Mouse (Mus musculus): ENCODE measurements at regions not wholly inside any gene's neighbourhood (a gene's known extent, or its start where the extent isn't known, plus 50 kb on each side); places are given as distances from the start of the nearest gene placed in this dataset.

DNA sequence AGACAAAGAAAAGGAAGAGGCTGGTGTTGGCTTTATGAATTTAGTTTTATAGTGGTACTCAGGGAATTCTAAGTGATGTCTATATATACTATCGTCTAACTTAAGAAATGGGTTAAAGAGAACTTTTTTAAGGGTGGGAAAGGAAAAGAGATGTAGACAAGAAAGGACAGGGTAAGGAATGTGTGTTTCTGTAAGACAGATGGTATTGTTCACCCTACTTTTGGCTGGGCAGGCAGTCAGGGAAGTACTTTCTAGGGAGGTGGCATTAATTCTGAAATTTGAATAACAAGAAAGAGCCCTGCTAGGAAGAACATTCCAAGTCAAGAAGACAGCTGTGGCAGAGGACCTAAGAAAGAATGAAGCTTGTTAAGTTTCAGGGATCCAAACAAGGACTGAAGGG, 263.0 kb downstream of the Pik3r1 start:
- no peak for TF ChIP-seq CTCF (IDR thresholded peaks at IDR 0.05; ENCODE audit: low read depth)
- TF ChIP-seq EP300 (IDR thresholded peaks at IDR 0.05; ENCODE audit: low read depth): no peak
- Histone ChIP-seq H3K9me3 (ENCODE audit: control insufficient read depth, low read length) (no peaks in the 10 kb centered on the region), H3K27ac (no peak overlapping the region), H3K4me2 (ENCODE audit: low read depth) (no peak overlapping the region), H3K27me3 (ENCODE audit: control insufficient read depth, insufficient read depth, low read length) (peaks cover 4% of the 10 kb centered on the region), H3K9ac (replicated peaks) (no peak overlapping the region), H3K4me1 (replicated peaks; ENCODE audit: control insufficient read depth in 2 of 2, insufficient read depth in 2 of 2, low read length in 1 of 2) (peaks cover 2 to 3% of the 10 kb centered on the region in 2 experiments; a peak in 3 of 4 replicates), H3K36me3 (replicated peaks; ENCODE audit: control insufficient read depth, insufficient read depth, low read depth) (no peaks in the 10 kb centered on the region), H3K4me3 (ENCODE audit: insufficient read depth in 1 of 2, low read depth in 2 of 2, low read length in 2 of 2) (no peak overlapping the region)
- 57% methylated on average over 1 of the region's 1 CpGs for WGBS (ENCODE audit: insufficient replicate concordance)
- ATAC-seq (ENCODE audit: insufficient read depth): no peak
- no peak for DNase-seq (ENCODE audit: low read depth in 3 of 3, low spot score in 3 of 3)

DNA sequence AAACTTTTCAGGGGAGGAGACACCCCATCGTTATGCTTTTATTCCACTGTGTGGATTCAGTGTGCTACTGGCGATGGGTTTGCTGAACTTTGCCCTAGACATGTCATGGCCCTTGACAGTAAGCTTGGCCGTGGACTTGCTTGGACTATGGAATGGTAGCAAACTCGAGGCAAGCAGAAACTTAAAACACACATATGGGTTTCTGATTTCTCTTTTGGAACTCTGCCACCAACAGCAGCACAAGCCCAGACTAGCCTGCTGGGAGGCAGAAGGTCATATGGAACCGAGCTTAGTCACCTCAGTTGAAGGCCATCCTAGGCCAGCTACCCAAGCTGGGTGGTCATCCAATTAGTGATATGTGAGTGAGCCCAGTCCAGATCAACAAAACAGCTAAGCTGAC, 263.8 kb downstream of the Pik3r1 start:
- WGBS (ENCODE audit: insufficient replicate concordance): 49% methylated on average over 5 of the region's 5 CpGs
- H3K4me3 ChIP-seq (ENCODE audit: insufficient read depth in 1 of 2, low read depth in 2 of 2, low read length in 2 of 2): no peak overlapping the region
- peaks cover 2% of the 10 kb centered on the region in 2 experiments; a peak in 1 of 4 replicates for H3K4me1 ChIP-seq (replicated peaks; ENCODE audit: control insufficient read depth in 2 of 2, insufficient read depth in 2 of 2, low read length in 1 of 2)
- no peak overlapping the region for H3K27ac ChIP-seq
- no peak for DNase-seq (ENCODE audit: low read depth in 3 of 3, low spot score in 3 of 3)
- no peaks in the 10 kb centered on the region for H3K9me3 ChIP-seq (ENCODE audit: control insufficient read depth, low read length)
- no peak for TF ChIP-seq EP300 (IDR thresholded peaks at IDR 0.05; ENCODE audit: low read depth)
- no peak for TF ChIP-seq CTCF (IDR thresholded peaks at IDR 0.05; ENCODE audit: low read depth)
- ATAC-seq (ENCODE audit: insufficient read depth): no peak
- H3K36me3 ChIP-seq (replicated peaks; ENCODE audit: control insufficient read depth, insufficient read depth, low read depth): no peaks in the 10 kb centered on the region
- H3K4me2 ChIP-seq (ENCODE audit: low read depth): no peak overlapping the region
- peaks cover 4% of the 10 kb centered on the region for H3K27me3 ChIP-seq (ENCODE audit: control insufficient read depth, insufficient read depth, low read length)
- H3K9ac ChIP-seq (replicated peaks): no peak overlapping the region

GRCm38 (mm10) chr13:101501845-101502284, 266.2 kb downstream of the Pik3r1 start:
- Histone ChIP-seq H3K4me2 (ENCODE audit: low read depth) (no peak overlapping the region), H3K4me1 (replicated peaks; ENCODE audit: control insufficient read depth in 2 of 2, insufficient read depth in 2 of 2, low read length in 1 of 2) (peaks cover 2% of the 10 kb centered on the region in 2 experiments; a peak in 1 of 4 replicates), H3K36me3 (replicated peaks; ENCODE audit: control insufficient read depth, insufficient read depth, low read depth) (no peaks in the 10 kb centered on the region), H3K27me3 (ENCODE audit: control insufficient read depth, insufficient read depth, low read length) (no peaks in the 10 kb centered on the region; the same call in none of the 2 replicates), H3K9ac (replicated peaks) (no peak overlapping the region), H3K9me3 (ENCODE audit: control insufficient read depth, low read length) (no peaks in the 10 kb centered on the region), H3K4me3 (ENCODE audit: insufficient read depth in 1 of 2, low read depth in 2 of 2, low read length in 2 of 2) (no peak overlapping the region), H3K27ac (no peak overlapping the region)
- TF ChIP-seq EP300 (IDR thresholded peaks at IDR 0.05; ENCODE audit: low read depth) (no peak), CTCF (IDR thresholded peaks at IDR 0.05; ENCODE audit: low read depth) (no peak)
- 68% methylated on average over 5 of the region's 5 CpGs for WGBS (ENCODE audit: insufficient replicate concordance)
- no peak for ATAC-seq (ENCODE audit: insufficient read depth)
- DNase-seq (ENCODE audit: low read depth in 3 of 3, low spot score in 3 of 3): no peak

- no peak for DNase-seq (ENCODE audit: low read depth in 3 of 3, low spot score in 3 of 3)
- WGBS (ENCODE audit: insufficient replicate concordance): 9% methylated on average over 3 of the region's 3 CpGs
- Histone ChIP-seq H3K9ac (replicated peaks) (no peak overlapping the region), H3K36me3 (replicated peaks; ENCODE audit: control insufficient read depth, insufficient read depth, low read depth) (no peaks in the 10 kb centered on the region), H3K4me2 (ENCODE audit: low read depth) (no peak overlapping the region), H3K27ac (no peak overlapping the region), H3K4me1 (replicated peaks; ENCODE audit: control insufficient read depth in 2 of 2, insufficient read depth in 2 of 2, low read length in 1 of 2) (peaks cover 2% of the 10 kb centered on the region in 2 experiments; a peak in 1 of 4 replicates), H3K27me3 (ENCODE audit: control insufficient read depth, insufficient read depth, low read length) (no peaks in the 10 kb centered on the region; the same call in none of the 2 replicates), H3K4me3 (ENCODE audit: insufficient read depth in 1 of 2, low read depth in 2 of 2, low read length in 2 of 2) (no peak overlapping the region), H3K9me3 (ENCODE audit: control insufficient read depth, low read length) (no peaks in the 10 kb centered on the region)
- ATAC-seq (ENCODE audit: insufficient read depth): no peak
- TF ChIP-seq CTCF (IDR thresholded peaks at IDR 0.05; ENCODE audit: low read depth): no peak
- no peak for TF ChIP-seq EP300 (IDR thresholded peaks at IDR 0.05; ENCODE audit: low read depth)
Measured at GRCm38 (mm10) chr13:101501061-101501460, 267.0 kb downstream of the Pik3r1 start.

GRCm38 (mm10) chr13:101491835-101492234, 276.2 kb downstream of the Pik3r1 start:
- Histone ChIP-seq H3K27ac (no peak overlapping the region), H3K9me3 (ENCODE audit: control insufficient read depth, low read length) (no peaks in the 10 kb centered on the region), H3K4me3 (ENCODE audit: insufficient read depth in 1 of 2, low read depth in 2 of 2, low read length in 2 of 2) (no peak overlapping the region), H3K9ac (replicated peaks) (no peak overlapping the region), H3K4me2 (ENCODE audit: low read depth) (no peak overlapping the region), H3K36me3 (replicated peaks; ENCODE audit: control insufficient read depth, insufficient read depth, low read depth) (no peaks in the 10 kb centered on the region), H3K4me1 (replicated peaks; ENCODE audit: control insufficient read depth in 2 of 2, insufficient read depth in 2 of 2, low read length in 1 of 2) (no peaks in the 10 kb centered on the region), H3K27me3 (ENCODE audit: control insufficient read depth, insufficient read depth, low read length) (no peaks in the 10 kb centered on the region; the same call in 1 of the 2 replicates)
- WGBS (ENCODE audit: insufficient replicate concordance): 52% methylated on average over 3 of the region's 3 CpGs
- no peak for DNase-seq (ENCODE audit: low read depth in 3 of 3, low spot score in 3 of 3)
- no peak for ATAC-seq (ENCODE audit: insufficient read depth)
- no peak for TF ChIP-seq CTCF (IDR thresholded peaks at IDR 0.05; ENCODE audit: low read depth)
- TF ChIP-seq EP300 (IDR thresholded peaks at IDR 0.05; ENCODE audit: low read depth): no peak

Measured in liver, embryonic 14.5 days (tissue).